Mouse (Mus musculus) midbrain, embryonic 10.5 days (tissue): Measurements from ENCODE around the gene Slc7a14. TPM values are rescaled to one million over a fixed set of nuclear protein-coding genes. Genes with fewer than 3 reads are reported as not detected.

Experiments
- DNase-seq: peaks from one replicate; pipeline ENCODE4 v3.0.0-alpha.2; 2017; ENCODE audit warnings: low spot score
- H3K27ac ChIP-seq: fragments of 300-500 bp; sonication (generic); replicated peaks from 2 replicates; pipeline ENCODE4 v1.5.1; 2016; ENCODE audit warnings: mild to moderate bottlenecking
- H3K27me3 ChIP-seq: fragments of 300-500 bp; sonication (generic); 2 replicates; pipeline ENCODE4 v1.6.1; 2016; ENCODE audit warnings: low read depth, mild to moderate bottlenecking; ENCODE audit not compliant: poor library complexity, severe bottlenecking
- H3K36me3 ChIP-seq: fragments of 300-500 bp; sonication (generic); 2 replicates; pipeline ENCODE4 v1.6.1; 2016; ENCODE audit warnings: mild to moderate bottlenecking, moderate library complexity
- H3K4me1 ChIP-seq: fragments of 300-500 bp; sonication (generic); 2 replicates; pipeline ENCODE4 v1.6.1; 2016
- H3K4me3 ChIP-seq: fragments of 300-500 bp; sonication (generic); 2 replicates; pipeline ENCODE4 v1.5.1; 2016; ENCODE audit warnings: mild to moderate bottlenecking, moderate library complexity
- H3K9me3 ChIP-seq: fragments of 300-500 bp; sonication (generic); replicated peaks from 2 replicates; pipeline ENCODE4 v1.6.1; 2016; ENCODE audit warnings: mild to moderate bottlenecking
- WGBS: fragments of 180-500 bp; shearing (Covaris S2); methylation state at CpG from one replicate; pipeline ENCODE4 v1.1.7; 2016; 5-methylcytosine and 5-hydroxymethylcytosine counted together
- polyA plus RNA-seq: library from polyadenylated mRNA; unstranded; fragments of >200 nt; fragmentation: Nextera tagmentation; extraction: Ambion mirVana; gene quantifications from 2 replicates; pipeline ENCODE4 v1.2.1, GENCODE M21; 2016

Gene Slc7a14
- polyA plus RNA-seq, 1 experiment from 2014 or later = 0.39 TPM

- Histone ChIP-seq H3K36me3 (no peaks in the 10 kb centered on the region), H3K4me1 (peaks cover 20% of the 10 kb centered on the region), H3K4me3 (no peak overlapping the region), H3K27ac (peak overlapping the region; percentile 63; the same call in 1 of the 2 replicates), H3K27me3 (no peaks in the 10 kb centered on the region), H3K9me3 (no peaks in the 10 kb centered on the region)
- WGBS = 66% methylated on average over 3 of the region's 3 CpGs
- DNase-seq = no peak
Measured at GRCm38 (mm10) chr3:31165803-31166202, 144.4 kb downstream of the Slc7a14 start.

GRCm38 (mm10) chr3:31162860-31163259, 147.3 kb downstream of the Slc7a14 start:
- no peak overlapping the region for H3K4me3 ChIP-seq
- no peak for DNase-seq
- H3K27ac ChIP-seq = no peak overlapping the region; the same call in 1 of the 2 replicates
- H3K27me3 ChIP-seq = no peaks in the 10 kb centered on the region
- 97% methylated on average over 14 of the region's 14 CpGs for WGBS
- H3K36me3 ChIP-seq = no peaks in the 10 kb centered on the region
- peaks cover 25% of the 10 kb centered on the region for H3K4me1 ChIP-seq
- no peaks in the 10 kb centered on the region for H3K9me3 ChIP-seq

DNA sequence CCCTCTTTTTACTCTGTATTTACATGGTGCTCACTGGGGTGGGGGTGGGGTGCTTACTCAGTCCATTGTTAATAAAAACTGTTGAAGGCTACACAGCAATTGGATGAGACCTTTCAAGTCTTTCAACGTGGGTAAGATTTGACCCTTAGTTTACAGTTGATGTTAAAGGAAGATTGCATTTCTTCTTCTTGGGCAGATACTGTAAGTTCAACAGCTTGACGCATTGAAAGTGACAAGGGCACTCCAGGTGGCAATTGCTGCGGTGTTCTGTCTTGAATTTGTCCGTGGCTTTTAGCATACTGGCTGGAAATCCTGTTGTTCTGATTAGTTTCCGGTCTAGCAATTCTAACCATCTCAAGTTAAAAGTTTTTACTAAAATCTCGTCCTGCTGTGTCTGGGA, 148.8 kb downstream of the Slc7a14 start:
- WGBS = 26% methylated on average over 6 of the region's 6 CpGs
- Histone ChIP-seq H3K9me3 (no peaks in the 10 kb centered on the region), H3K4me1 (peaks cover 20% of the 10 kb centered on the region), H3K36me3 (no peaks in the 10 kb centered on the region), H3K27ac (no peak overlapping the region), H3K4me3 (no peak overlapping the region), H3K27me3 (no peaks in the 10 kb centered on the region)
- no peak for DNase-seq

DNA sequence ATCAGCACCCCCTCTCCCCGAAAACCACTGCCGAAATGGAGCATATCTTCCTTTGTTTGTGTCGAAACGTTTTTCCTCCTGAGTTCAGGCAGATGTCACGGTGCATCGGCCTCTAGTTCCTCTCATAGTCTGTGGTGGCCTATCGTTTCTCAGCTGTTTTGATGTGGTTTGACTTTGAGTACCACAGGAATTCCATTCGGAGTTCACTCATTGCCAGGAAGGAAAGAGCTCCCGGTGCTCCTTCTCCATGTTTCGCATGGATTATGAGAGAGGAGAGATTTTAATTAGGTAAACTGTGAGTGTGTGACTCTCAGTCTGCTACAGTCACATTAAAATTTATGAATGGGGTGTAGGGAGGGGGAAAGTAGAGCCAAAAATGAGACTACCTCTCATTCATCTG, 150.1 kb downstream of the Slc7a14 start:
- Histone ChIP-seq H3K27me3 (no peaks in the 10 kb centered on the region), H3K4me3 (no peak overlapping the region), H3K36me3 (no peaks in the 10 kb centered on the region), H3K27ac (no peak overlapping the region), H3K9me3 (no peaks in the 10 kb centered on the region), H3K4me1 (peaks cover 21% of the 10 kb centered on the region)
- 87% methylated on average over 10 of the region's 10 CpGs for WGBS
- DNase-seq = no peak

GRCm38 (mm10) chr3:31157776-31158175, 152.4 kb downstream of the Slc7a14 start:
- no peak for DNase-seq
- Histone ChIP-seq H3K36me3 (no peaks in the 10 kb centered on the region), H3K4me3 (no peak overlapping the region), H3K27ac (no peak overlapping the region), H3K9me3 (no peaks in the 10 kb centered on the region), H3K27me3 (no peaks in the 10 kb centered on the region), H3K4me1 (peaks cover 21% of the 10 kb centered on the region)
- WGBS = 93% methylated on average over 15 of the region's 15 CpGs

GRCm38 (mm10) chr3:31156126-31156525, 154.1 kb downstream of the Slc7a14 start:
- Histone ChIP-seq H3K4me3 (no peak overlapping the region), H3K9me3 (no peaks in the 10 kb centered on the region), H3K36me3 (no peaks in the 10 kb centered on the region), H3K27me3 (peaks cover 6% of the 10 kb centered on the region; the same call in 1 of the 2 replicates), H3K4me1 (peaks cover 16% of the 10 kb centered on the region), H3K27ac (no peak overlapping the region)
- WGBS = 59% methylated on average over 3 of the region's 3 CpGs
- no peak for DNase-seq

Other genes starting within 250 kb of the Slc7a14 start
- 30.6 and 39.9 TPM in 2 replicates for gene Skil, start 215.3 kb downstream of the Slc7a14 start, polyA plus RNA-seq
- 7.6 and 8.4 TPM in 2 replicates for gene Cldn11, start 160.5 kb downstream of the Slc7a14 start, polyA plus RNA-seq